Mouse (Mus musculus) cerebellum, adult 2 months (tissue): ENCODE data around the gene Lin37.

ENCODE experiments used
- CTCF ChIP-seq: fragments of 200-500 bp; IDR thresholded peaks from 2 replicates; pipeline ENCODE4 v1.5.1; 2011; ENCODE audit warnings: low read depth, mild to moderate bottlenecking, control low read depth, low read length, moderate library complexity, borderline replicate concordance; ENCODE audit not compliant: insufficient read depth
- POLR2A ChIP-seq: fragments of 200-500 bp; IDR thresholded peaks from 2 replicates; pipeline ENCODE4 v1.6.1; 2011; ENCODE audit warnings: low read length, control low read depth, borderline replicate concordance; ENCODE audit not compliant: insufficient read depth

- TF ChIP-seq CTCF (no peak), POLR2A (no peak)
Measured at GRCm38 (mm10) chr7:30557901-30558514, 1.6 kb downstream of the Lin37 start.
